9 mouse cellular contexts compared by ENCODE assay signal in genomic region chr19:6856281-6857002, GRCm38 (mm10). TPM values are rescaled to one million over a fixed set of nuclear protein-coding genes. Genes with fewer than 3 reads are reported as not detected.
DNase-seq lines count a peak whose midpoint lies in the region; ATAC-seq and TF ChIP-seq lines count a peak whose summit lies in the region.
"Had no signal": no experiment of that assay in that cellular context is flagged by ENCODE, and none has a peak within 500 bp of the region (broad histone marks: within the 10 kb centered on the region; RNA-seq: fewer than 3 reads in every experiment).

No protein-coding gene starts in this region.

- WGBS in forebrain, embryonic 12.5 days: 45% methylated on average over 12 of the region's 12 CpGs
- WGBS in stomach, postnatal 0 days: 43% methylated on average over 12 of the region's 12 CpGs

- 0 out of 2 replicates have a peak, but pooled peaks have one; percentile 23 for ATAC-seq in forebrain, embryonic 12.5 days (ENCODE audit: low FRiP score)
- ATAC-seq in stomach, postnatal 0 days (ENCODE audit: low FRiP score, low TSS enrichment): no peak

- no peak overlapping the region for H3K4me3 ChIP-seq in forebrain, embryonic 12.5 days (replicated peaks)
- no peak overlapping the region for H3K4me3 ChIP-seq in stomach, postnatal 0 days (ENCODE audit: low read depth, low read length)

- H3K9ac ChIP-seq in forebrain, embryonic 12.5 days: no peak overlapping the region; the same call in 1 of the 2 replicates
- H3K9ac ChIP-seq in stomach, postnatal 0 days (ENCODE audit: low read length): no peak overlapping the region

- H3K9me3 ChIP-seq in forebrain, embryonic 12.5 days: no peaks in the 10 kb centered on the region
- H3K9me3 ChIP-seq in stomach, postnatal 0 days (ENCODE audit: control insufficient read depth, low read length): no peaks in the 10 kb centered on the region
- H3K9me3 ChIP-seq: limb, embryonic 13.5 days had no signal

- peaks cover 21% of the 10 kb centered on the region for H3K4me1 ChIP-seq in forebrain, embryonic 12.5 days
- no peaks in the 10 kb centered on the region; the same call in 1 of the 2 replicates for H3K4me1 ChIP-seq in stomach, postnatal 0 days (replicated peaks; ENCODE audit: control insufficient read depth, insufficient read depth)

- H3K36me3 ChIP-seq in forebrain, embryonic 12.5 days (replicated peaks): no peaks in the 10 kb centered on the region
- no peaks in the 10 kb centered on the region for H3K36me3 ChIP-seq in stomach, postnatal 0 days (ENCODE audit: control insufficient read depth, insufficient read depth, low read length)
- H3K36me3 ChIP-seq: limb, embryonic 13.5 days had no signal

- TF ChIP-seq EP300 in stomach, postnatal 0 days (optimal IDR thresholded peaks at IDR 0.05): no peak

- peaks cover 30% of the 10 kb centered on the region; the same call in 1 of the 2 replicates for H3K27me3 ChIP-seq in forebrain, embryonic 12.5 days
- H3K27me3 ChIP-seq in stomach, postnatal 0 days (ENCODE audit: control insufficient read depth, insufficient read depth, low read length): no peaks in the 10 kb centered on the region

- DNase-seq in layer of hippocampus, adult 11-12 months (ENCODE audit: low spot score): peak; percentile 73
- no peak for DNase-seq in layer of hippocampus, adult 9-10 months (ENCODE audit: low spot score)
- DNase-seq in Muller cell, postnatal 12 days (ENCODE audit: inconsistent ontology term): peak; percentile 20
- DNase-seq in kidney, postnatal 4 days: peak; percentile 76 to 82
- DNase-seq in lung, postnatal 36 days: peak; percentile 74
- peak; percentile 72 for DNase-seq in stomach, postnatal 0 days (ENCODE audit: low spot score)
- no peak for DNase-seq in gastrocnemius, postnatal 14 days

- no peak overlapping the region for H3K4me2 ChIP-seq in forebrain, embryonic 12.5 days
- H3K4me2 ChIP-seq in stomach, postnatal 0 days (replicated peaks; ENCODE audit: low read depth): no peak overlapping the region

- H3K27ac ChIP-seq in forebrain, embryonic 12.5 days: no peak overlapping the region
- H3K27ac ChIP-seq in stomach, postnatal 0 days (replicated peaks): no peak overlapping the region
- H3K27ac ChIP-seq: limb, embryonic 13.5 days had no signal

- TF ChIP-seq CTCF in stomach, postnatal 0 days (IDR thresholded peaks at IDR 0.05; ENCODE audit: low read depth): peak; percentile 79

- intact Hi-C loops in gastrocnemius, postnatal 14 days (cut with DNase I; ENCODE audit: low total_unique reads): no loop called here

RNA-seq across cellular contexts. Expression of gene Ccdc88b, which starts 1.6 kb away (rescaled TPM):
- polyA plus RNA-seq in forebrain, embryonic 12.5 days (2016; fragmentation: Nextera tagmentation; extraction: Ambion mirVana): 0.43 and 1.1 TPM in 2 replicates
- polyA plus RNA-seq in stomach, postnatal 0 days (2015; fragmentation: Nextera tagmentation; extraction: Ambion mirVana): 0.34 and 0.45 TPM in 2 replicates
- under 1 TPM; 0.40 to 0.84 TPM for total RNA-seq in gastrocnemius, postnatal 14 days (2021)

RNA-seq across cellular contexts. Expression of gene Rps6ka4, which starts 16.0 kb away (rescaled TPM):
- 6.2 and 8.2 TPM in 2 replicates for polyA plus RNA-seq in forebrain, embryonic 12.5 days (2016; fragmentation: Nextera tagmentation; extraction: Ambion mirVana)
- 34.7 and 34.9 TPM in 2 replicates for polyA plus RNA-seq in stomach, postnatal 0 days (2015; fragmentation: Nextera tagmentation; extraction: Ambion mirVana)
- 1 to 10 TPM; 7.7 to 8.5 TPM for total RNA-seq in gastrocnemius, postnatal 14 days (2021)

RNA-seq across cellular contexts. Expression of gene Trmt112, which starts 53.1 kb away (rescaled TPM):
- polyA plus RNA-seq in forebrain, embryonic 12.5 days (2016; fragmentation: Nextera tagmentation; extraction: Ambion mirVana): 137 and 138 TPM in 2 replicates
- 75.8 and 85.9 TPM in 2 replicates for polyA plus RNA-seq in stomach, postnatal 0 days (2015; fragmentation: Nextera tagmentation; extraction: Ambion mirVana)
- 10 to 100 TPM; 34.6 to 38.9 TPM for total RNA-seq in gastrocnemius, postnatal 14 days (2021)

RNA-seq across cellular contexts. Expression of gene Prdx5, which starts 53.5 kb away (rescaled TPM):
- polyA plus RNA-seq in forebrain, embryonic 12.5 days (2016; fragmentation: Nextera tagmentation; extraction: Ambion mirVana): 148 and 160 TPM in 2 replicates
- 537 and 559 TPM in 2 replicates for polyA plus RNA-seq in stomach, postnatal 0 days (2015; fragmentation: Nextera tagmentation; extraction: Ambion mirVana)
- 100 to 1,000 TPM; 159 to 187 TPM for total RNA-seq in gastrocnemius, postnatal 14 days (2021)

Comparison
In these comparisons a context has a peak if more than half of its experiments do, and no peak if none do; other contexts are left out.
1. DNase-seq: peak in layer of hippocampus, adult 11-12 months (single experiment), Muller cell, postnatal 12 days (single experiment), kidney, postnatal 4 days (2 of 2), lung, postnatal 36 days (single experiment) and stomach, postnatal 0 days (single experiment); none in layer of hippocampus, adult 9-10 months (single experiment) and gastrocnemius, postnatal 14 days (single experiment).